Mouse (Mus musculus) erythroblast, embryonic 14.5 days (primary cell): ENCODE data around the gene Vamp2. TPM values are rescaled to one million over a fixed set of nuclear protein-coding genes. Genes with fewer than 3 reads are reported as not detected.

Source experiments
- H3K27me3 ChIP-seq: 2 replicates; pipeline ENCODE4 v1.6.1; 2012; ENCODE audit warnings: inconsistent platforms; ENCODE audit not compliant: control insufficient read depth
- H3K36me3 ChIP-seq: 2 replicates; pipeline ENCODE4 v1.6.1; 2012; ENCODE audit warnings: mild to moderate bottlenecking, inconsistent platforms; ENCODE audit not compliant: control insufficient read depth
- H3K4me1 ChIP-seq: 2 replicates; pipeline ENCODE4 v1.6.1; 2012; ENCODE audit warnings: inconsistent platforms; ENCODE audit not compliant: control insufficient read depth
- H3K4me3 ChIP-seq: replicated peaks from 2 replicates; pipeline ENCODE3; 2012; ENCODE audit warnings: moderate library complexity, mild to moderate bottlenecking, inconsistent platforms
- H3K9me3 ChIP-seq: 2 replicates; pipeline ENCODE4 v1.6.1; 2012; ENCODE audit warnings: low read length, inconsistent platforms, mixed read lengths; ENCODE audit not compliant: control insufficient read depth
- GATA1 ChIP-seq: IDR thresholded peaks from 2 replicates; pipeline ENCODE4 v1.6.1; 2012; ENCODE audit warnings: low read length, inconsistent platforms, mixed read lengths
- TAL1 ChIP-seq: IDR thresholded peaks from 3 replicates; pipeline ENCODE4 v1.6.1; 2012; ENCODE audit warnings: low read length, inconsistent platforms, mixed read lengths
- polyA plus RNA-seq: library from polyadenylated mRNA; stranded (reverse); fragments of >175 nt; gene quantifications from 2 replicates; pipeline ENCODE4 v1.2.3, GENCODE M21; 2012

Vamp2 gene
- polyA plus RNA-seq, 1 experiment, result 7.9 TPM

- Histone ChIP-seq H3K9me3 (no peaks in the 10 kb centered on the region), H3K36me3 (no peaks in the 10 kb centered on the region), H3K27me3 (no peaks in the 10 kb centered on the region), H3K4me3 (peak overlapping the region; percentile 77), H3K4me1 (peaks cover 78% of the 10 kb centered on the region)
- no peak for TF ChIP-seq TAL1
- no peak for TF ChIP-seq GATA1
Observed at GRCm38 (mm10) chr11:69071262-69071661, 17.0 kb upstream of the Vamp2 start.

- no peaks in the 10 kb centered on the region for H3K36me3 ChIP-seq
- H3K9me3 ChIP-seq, result no peaks in the 10 kb centered on the region
- peak overlapping the region; percentile 61 for H3K4me3 ChIP-seq
- peaks cover 72% of the 10 kb centered on the region for H3K4me1 ChIP-seq
- no peak for TF ChIP-seq GATA1
- TF ChIP-seq TAL1, result no peak
- no peaks in the 10 kb centered on the region for H3K27me3 ChIP-seq
Observed at GRCm38 (mm10) chr11:69072234-69072633, 16.1 kb upstream of the Vamp2 start.

GRCm38 (mm10) chr11:69072666-69073064 is 15.6 kb upstream of the Vamp2 start:
- H3K27me3 ChIP-seq, result no peaks in the 10 kb centered on the region
- H3K9me3 ChIP-seq, result no peaks in the 10 kb centered on the region
- peaks cover 68% of the 10 kb centered on the region for H3K4me1 ChIP-seq
- no peak for TF ChIP-seq TAL1
- no peaks in the 10 kb centered on the region for H3K36me3 ChIP-seq
- H3K4me3 ChIP-seq, result peak overlapping the region; percentile 61

GRCm38 (mm10) chr11:69073065-69073888 is 15.0 kb upstream of the Vamp2 start:
- peak overlapping the region; percentile 61 for H3K4me3 ChIP-seq

GRCm38 (mm10) chr11:69073951-69074775 is 14.1 kb upstream of the Vamp2 start:
- peak overlapping the region; percentile 15 for H3K4me3 ChIP-seq
- TF ChIP-seq GATA1 (no peak), TAL1 (no peak)
- H3K4me1 ChIP-seq, result peaks cover 68% of the 10 kb centered on the region
- H3K9me3 ChIP-seq, result no peaks in the 10 kb centered on the region
- H3K27me3 ChIP-seq, result no peaks in the 10 kb centered on the region; the same call in 1 of the 2 replicates
- no peaks in the 10 kb centered on the region for H3K36me3 ChIP-seq

More at GRCm38 (mm10) chr11:69073065-69073888, 15.0 kb upstream of the Vamp2 start:
- Histone ChIP-seq H3K9me3 (no peaks in the 10 kb centered on the region), H3K4me1 (peaks cover 67% of the 10 kb centered on the region), H3K36me3 (no peaks in the 10 kb centered on the region), H3K27me3 (no peaks in the 10 kb centered on the region; the same call in 1 of the 2 replicates)
- TF ChIP-seq GATA1, result peak; percentile 97
- peak; percentile 21; the same call in 1 of the 3 replicates for TF ChIP-seq TAL1

GRCm38 (mm10) chr11:69074776-69075069 is 13.6 kb upstream of the Vamp2 start:
- H3K9me3 ChIP-seq, result no peaks in the 10 kb centered on the region
- H3K4me1 ChIP-seq, result peaks cover 64% of the 10 kb centered on the region
- no peaks in the 10 kb centered on the region for H3K36me3 ChIP-seq
- H3K27me3 ChIP-seq, result no peaks in the 10 kb centered on the region; the same call in 1 of the 2 replicates
- TF ChIP-seq TAL1, result no peak
- no peak for TF ChIP-seq GATA1
- no peak overlapping the region for H3K4me3 ChIP-seq

GRCm38 (mm10) chr11:69075764-69076479 is 12.4 kb upstream of the Vamp2 start:
- H3K4me1 ChIP-seq, result peaks cover 52% of the 10 kb centered on the region
- no peaks in the 10 kb centered on the region; the same call in 1 of the 2 replicates for H3K27me3 ChIP-seq
- TF ChIP-seq GATA1, result no peak
- TF ChIP-seq TAL1, result no peak
- H3K36me3 ChIP-seq, result no peaks in the 10 kb centered on the region
- H3K9me3 ChIP-seq, result no peaks in the 10 kb centered on the region
- no peak overlapping the region for H3K4me3 ChIP-seq

GRCm38 (mm10) chr11:69076572-69076971 is 11.7 kb upstream of the Vamp2 start:
- Histone ChIP-seq H3K4me3 (no peak overlapping the region), H3K27me3 (no peaks in the 10 kb centered on the region; the same call in 1 of the 2 replicates), H3K9me3 (no peaks in the 10 kb centered on the region), H3K4me1 (peaks cover 46% of the 10 kb centered on the region), H3K36me3 (no peaks in the 10 kb centered on the region)
- TF ChIP-seq TAL1 (no peak), GATA1 (no peak)
